Mouse (Mus musculus): ENCODE data around the gene Cxcl14.

DNA sequence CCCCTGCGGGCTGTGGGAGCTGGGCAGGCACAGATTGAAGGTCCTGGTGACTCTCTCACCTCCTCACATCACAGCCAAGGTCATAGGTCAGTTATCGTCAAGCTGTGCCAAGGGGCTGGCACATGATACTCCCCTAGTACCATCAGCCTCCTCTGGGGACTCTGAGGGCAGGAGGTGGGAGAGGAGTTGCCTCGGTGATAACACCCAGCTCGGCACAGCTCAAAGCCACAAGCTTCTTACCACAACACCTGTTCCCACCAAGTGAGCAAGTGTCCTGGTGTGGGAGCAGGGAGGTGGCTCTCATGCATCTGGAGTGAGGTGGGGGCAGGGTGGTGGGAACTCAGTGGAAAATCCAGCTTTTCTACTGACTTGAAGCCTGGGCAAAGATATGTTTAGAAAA is 34.1 kb downstream of the Cxcl14 start:
- no peak for TF ChIP-seq EP300 (IDR thresholded peaks at IDR 0.05; ENCODE audit: insufficient read depth, low read depth, low read length)
- TF ChIP-seq CTCF (IDR thresholded peaks at IDR 0.05; ENCODE audit: low read depth, low read length): no peak
